Mouse (Mus musculus) lung, adult 2 months (tissue): ENCODE measurements at regions not wholly inside any gene's neighbourhood (a gene's known extent, or its start where the extent isn't known, plus 50 kb on each side); places are given as distances from the start of the nearest gene placed in this dataset.
"Not testable (repeated sequence)": the region's sequence is repeated elsewhere in the genome, so short reads cannot be mapped to it uniquely, and the experiment has no call there.

ENCODE experiments used
- DNase-seq: peaks from one replicate; pipeline ENCODE4 v3.0.0; 2022
- H3K4me1 ChIP-seq: fragments of 200-500 bp; 2 replicates; pipeline ENCODE4 v1.6.1; 2011; ENCODE audit warnings: low read length; ENCODE audit not compliant: control insufficient read depth, insufficient read depth
- H3K4me3 ChIP-seq: fragments of 200-500 bp; replicated peaks from 2 replicates; pipeline ENCODE3; 2011; ENCODE audit warnings: low read depth, mild to moderate bottlenecking, control low read depth, low read length; ENCODE audit errors: extremely low read depth
- CTCF ChIP-seq: fragments of 200-500 bp; IDR thresholded peaks from 2 replicates; pipeline ENCODE4 v1.5.1; 2011; ENCODE audit warnings: mild to moderate bottlenecking, low read length, control low read depth; ENCODE audit not compliant: insufficient read depth
- POLR2A ChIP-seq: fragments of 200-500 bp; IDR thresholded peaks from 2 replicates; pipeline ENCODE4 v1.6.1; 2011; ENCODE audit warnings: low read depth, mild to moderate bottlenecking, control low read depth, low read length, borderline replicate concordance; ENCODE audit errors: extremely low read depth
- WGBS: fragments of 180-500 bp; shearing (Covaris S2); methylation state at CpG from one replicate; pipeline ENCODE4 v1.1.7; 2018; 5-methylcytosine and 5-hydroxymethylcytosine counted together

- 80% methylated on average over 5 of the region's 5 CpGs for WGBS
- no peak overlapping the region for H3K4me3 ChIP-seq
- H3K4me1 ChIP-seq, result no peaks in the 10 kb centered on the region
- TF ChIP-seq CTCF (no peak), POLR2A (no peak)
- DNase-seq, result no peak
Observed at GRCm38 (mm10) chr16:93323172-93323571, 280.7 kb downstream of the Setd4 start.

GRCm38 (mm10) chr16:93319581-93319980, 284.3 kb downstream of the Setd4 start:
- Histone ChIP-seq H3K4me1 (no peaks in the 10 kb centered on the region), H3K4me3 (no peak overlapping the region)
- DNase-seq, result no peak
- 67% methylated on average over 5 of the region's 5 CpGs for WGBS
- TF ChIP-seq CTCF (no peak), POLR2A (no peak)

GRCm38 (mm10) chr16:93311644-93312043, 292.2 kb downstream of the Setd4 start:
- no peak for DNase-seq
- WGBS, result 33% methylated on average over 12 of the region's 12 CpGs

GRCm38 (mm10) chr16:93308666-93309360, 295.1 kb downstream of the Setd4 start:
- DNase-seq, result no peak
- WGBS, result 87% methylated on average over 2 of the region's 2 CpGs
- TF ChIP-seq POLR2A (no peak), CTCF (no peak)

More at GRCm38 (mm10) chr16:93311644-93312043, 292.2 kb downstream of the Setd4 start:
- Histone ChIP-seq H3K4me1 (no peaks in the 10 kb centered on the region), H3K4me3 (no peak overlapping the region)
- TF ChIP-seq POLR2A (no peak), CTCF (no peak)

GRCm38 (mm10) chr16:93306951-93307350, 296.9 kb downstream of the Setd4 start:
- 84% methylated on average over 18 of the region's 18 CpGs for WGBS
- DNase-seq, result no peak
- H3K4me1 ChIP-seq, result no peaks in the 10 kb centered on the region
- TF ChIP-seq POLR2A (no peak), CTCF (no peak)
- H3K4me3 ChIP-seq, result no peak overlapping the region

More at GRCm38 (mm10) chr16:93308666-93309360, 295.1 kb downstream of the Setd4 start:
- H3K4me1 ChIP-seq, result no peaks in the 10 kb centered on the region
- H3K4me3 ChIP-seq, result no peak overlapping the region

GRCm38 (mm10) chr16:93306140-93306539, 297.7 kb downstream of the Setd4 start:
- H3K4me3 ChIP-seq, H3K4me1 ChIP-seq, DNase-seq: not testable (repeated sequence)
- WGBS, result 74% methylated on average over 7 of the region's 7 CpGs

GRCm38 (mm10) chr16:93294430-93294829, 309.4 kb downstream of the Setd4 start:
- Histone ChIP-seq H3K4me3 (no peak overlapping the region), H3K4me1 (no peaks in the 10 kb centered on the region; the same call in 1 of the 2 replicates)
- 29% methylated on average over 5 of the region's 5 CpGs for WGBS
- TF ChIP-seq CTCF (no peak), POLR2A (no peak)
- DNase-seq, result no peak

- TF ChIP-seq POLR2A (no peak), CTCF (peak; percentile 88)
- peak; percentile 53 for DNase-seq
- Histone ChIP-seq H3K4me1 (no peaks in the 10 kb centered on the region; the same call in 1 of the 2 replicates), H3K4me3 (no peak overlapping the region)
- 29% methylated on average over 13 of the region's 13 CpGs for WGBS
Observed at GRCm38 (mm10) chr16:93292965-93293653, 310.8 kb downstream of the Setd4 start.

GRCm38 (mm10) chr16:93292181-93292834, 311.6 kb downstream of the Setd4 start:
- Histone ChIP-seq H3K4me3 (peak overlapping the region; percentile 6), H3K4me1 (no peaks in the 10 kb centered on the region; the same call in 1 of the 2 replicates)
- DNase-seq, result peak; percentile 11
- WGBS, result 47% methylated on average over 14 of the region's 14 CpGs
- TF ChIP-seq POLR2A (no peak), CTCF (no peak)
